Mouse (Mus musculus): ENCODE results near the gene Drap1. TPM values are rescaled to one million over a fixed set of nuclear protein-coding genes. Genes with fewer than 3 reads are reported as not detected.

Drap1 gene
- total and polyA plus RNA-seq, 3 experiments = 183 to 307 TPM; not detected in 1

- TF ChIP-seq EP300 (IDR thresholded peaks at IDR 0.05; ENCODE audit: low read depth in 1 of 2, low read length in 2 of 2) (no peak), ZKSCAN1 (IDR thresholded peaks at IDR 0.05; ENCODE audit: low read depth, low read length) (no peak), ZMIZ1 (IDR thresholded peaks at IDR 0.05; ENCODE audit: low read depth, low read length) (no peak), MYB (IDR thresholded peaks at IDR 0.05; ENCODE audit: low read depth, low read length) (no peak), MAX (IDR thresholded peaks at IDR 0.05; ENCODE audit: low read length) (no peak), HCFC1 (IDR thresholded peaks at IDR 0.05; ENCODE audit: low read depth, low read length) (no peak), POLR2AphosphoS2 (IDR thresholded peaks at IDR 0.05; ENCODE audit: low read length) (no peak), GABPA (IDR thresholded peaks at IDR 0.05; ENCODE audit: low read depth, low read length) (no peak), MAFK (IDR thresholded peaks at IDR 0.05; ENCODE audit: borderline replicate concordance, low read depth, low read length) (no peak)
- H3K9me3 ChIP-seq (replicated peaks; ENCODE audit: insufficient read depth, low read length) = no peaks in the 10 kb centered on the region
- H3K4me3 ChIP-seq (ENCODE audit: control insufficient read depth in 1 of 2, insufficient read depth in 1 of 2, low read depth in 2 of 2, low read length in 2 of 2) = no peak overlapping the region
- no peak for DNase-seq (ENCODE audit: low read depth, low spot score)
- H3K79me2 ChIP-seq (ENCODE audit: control insufficient read depth, insufficient read depth, low read length, poor library complexity) = peaks cover 16% of the 10 kb centered on the region
- peaks cover 0 to 6% of the 10 kb centered on the region in 2 experiments; a peak in 2 of 4 replicates for H3K36me3 ChIP-seq (ENCODE audit: control insufficient read depth in 1 of 2, insufficient read depth in 2 of 2, low read length in 2 of 2)
- H3K4me1 ChIP-seq (ENCODE audit: control insufficient read depth in 1 of 2, insufficient read depth in 2 of 2, low read length in 2 of 2) = peaks cover 0 to 34% of the 10 kb centered on the region in 2 experiments; a peak in 3 of 4 replicates
- no peaks in the 10 kb centered on the region for H3K27me3 ChIP-seq (ENCODE audit: control insufficient read depth in 1 of 2, insufficient read depth in 2 of 2, low read length in 2 of 2)
- H3K9ac ChIP-seq (ENCODE audit: control insufficient read depth, low read depth, low read length, poor library complexity, severe bottlenecking) = no peak overlapping the region
- no peak overlapping the region for H3K27ac ChIP-seq (ENCODE audit: control insufficient read depth, low read depth, low read length)
Measured at GRCm38 (mm10) chr19:5451766-5452165, 27.0 kb upstream of the Drap1 start.

- Histone ChIP-seq H3K36me3 (ENCODE audit: control insufficient read depth in 1 of 2, insufficient read depth in 2 of 2, low read length in 2 of 2) (peaks cover 0 to 4% of the 10 kb centered on the region in 2 experiments; a peak in 2 of 4 replicates), H3K27ac (ENCODE audit: control insufficient read depth, low read depth, low read length) (no peak overlapping the region), H3K27me3 (ENCODE audit: control insufficient read depth in 1 of 2, insufficient read depth in 2 of 2, low read length in 2 of 2) (no peaks in the 10 kb centered on the region), H3K9ac (ENCODE audit: control insufficient read depth, low read depth, low read length, poor library complexity, severe bottlenecking) (no peak overlapping the region), H3K9me3 (replicated peaks; ENCODE audit: insufficient read depth, low read length) (no peaks in the 10 kb centered on the region), H3K79me2 (ENCODE audit: control insufficient read depth, insufficient read depth, low read length, poor library complexity) (peaks cover 6% of the 10 kb centered on the region; the same call in 1 of the 2 replicates), H3K4me3 (ENCODE audit: control insufficient read depth in 1 of 2, insufficient read depth in 1 of 2, low read depth in 2 of 2, low read length in 2 of 2) (no peak overlapping the region), H3K4me1 (ENCODE audit: control insufficient read depth in 1 of 2, insufficient read depth in 2 of 2, low read length in 2 of 2) (peaks cover 0 to 25% of the 10 kb centered on the region in 2 experiments; a peak in 3 of 4 replicates)
- no peak for DNase-seq (ENCODE audit: low read depth, low spot score)
- TF ChIP-seq GATA1 (IDR thresholded peaks at IDR 0.05; ENCODE audit: low read depth, low read length) = no peak
- TF ChIP-seq SIN3A (IDR thresholded peaks at IDR 0.05; ENCODE audit: low read length) = no peak
- TF ChIP-seq TAL1 (IDR thresholded peaks at IDR 0.05; ENCODE audit: low read length) = no peak
- TF ChIP-seq JUND (IDR thresholded peaks at IDR 0.05; ENCODE audit: low read depth, low read length) = no peak
- TF ChIP-seq CHD1 (IDR thresholded peaks at IDR 0.05; ENCODE audit: low read depth, low read length) = no peak
- TF ChIP-seq ZC3H11A (IDR thresholded peaks at IDR 0.05; ENCODE audit: low read depth, low read length) = no peak
- no peak for TF ChIP-seq BHLHE40 (IDR thresholded peaks at IDR 0.05; ENCODE audit: borderline replicate concordance, low read depth, low read length)
- no peak for TF ChIP-seq MYC (IDR thresholded peaks at IDR 0.05; ENCODE audit: low read depth, low read length)
- no peak for TF ChIP-seq MAX (IDR thresholded peaks at IDR 0.05; ENCODE audit: low read length)
- TF ChIP-seq ETS1 (IDR thresholded peaks at IDR 0.05; ENCODE audit: low read depth, low read length) = no peak
- no peak for TF ChIP-seq USF1 (IDR thresholded peaks at IDR 0.05; ENCODE audit: low read depth, low read length)
- TF ChIP-seq MAFK (IDR thresholded peaks at IDR 0.05; ENCODE audit: borderline replicate concordance, low read depth, low read length) = no peak
- no peak for TF ChIP-seq TCF12 (IDR thresholded peaks at IDR 0.05; ENCODE audit: low read depth, low read length)
- TF ChIP-seq ZMIZ1 (IDR thresholded peaks at IDR 0.05; ENCODE audit: low read depth, low read length) = no peak
- TF ChIP-seq ZNF384 (IDR thresholded peaks at IDR 0.05; ENCODE audit: low read depth, low read length) = no peak
- no peak for TF ChIP-seq EP300 (IDR thresholded peaks at IDR 0.05; ENCODE audit: low read depth in 1 of 2, low read length in 2 of 2)
Measured at GRCm38 (mm10) chr19:5449673-5450072, 24.9 kb upstream of the Drap1 start.
